Mouse (Mus musculus): ENCODE data around the gene Gm9887.

GRCm38 (mm10) chr12:69402594-69403167 lies 30.4 kb upstream of the Gm9887 start:
- no peak for TF ChIP-seq USF1 (IDR thresholded peaks at IDR 0.05; ENCODE audit: low read depth)
- TF ChIP-seq MYOG (IDR thresholded peaks at IDR 0.05; ENCODE audit: control insufficient read depth, extremely low read depth, insufficient read length) = no peak
- no peak for TF ChIP-seq FOSL1 (IDR thresholded peaks at IDR 0.05; ENCODE audit: insufficient read depth, low read length, poor library complexity, severe bottlenecking)
- no peak for TF ChIP-seq CTCF (IDR thresholded peaks at IDR 0.05; ENCODE audit: control insufficient read depth, insufficient read depth, insufficient read length)
- TF ChIP-seq CEBPB (IDR thresholded peaks at IDR 0.05; ENCODE audit: low read depth) = no peak
